Mouse (Mus musculus): ENCODE measurements around the gene Ap1s2.

GRCm38 (mm10) chrX:163951618-163952017, 42.8 kb downstream of the Ap1s2 start:
- TF ChIP-seq CTCF (IDR thresholded peaks at IDR 0.05) (no peak), EP300 (IDR thresholded peaks at IDR 0.05; ENCODE audit: insufficient read depth, low read depth, low read length) (no peak)
